Mouse (Mus musculus) brain, embryonic 18.5 days (tissue): Measurements from ENCODE around the gene Mdm1.
A peak's percentile ranks its signal among the peaks of the same experiment; 100 is the strongest.

Experiments
- DNase-seq: peaks from one replicate; pipeline ENCODE4 v3.0.0-alpha.2; 2012; ENCODE audit warnings: low read depth, low spot score

The Mdm1 gene

DNA sequence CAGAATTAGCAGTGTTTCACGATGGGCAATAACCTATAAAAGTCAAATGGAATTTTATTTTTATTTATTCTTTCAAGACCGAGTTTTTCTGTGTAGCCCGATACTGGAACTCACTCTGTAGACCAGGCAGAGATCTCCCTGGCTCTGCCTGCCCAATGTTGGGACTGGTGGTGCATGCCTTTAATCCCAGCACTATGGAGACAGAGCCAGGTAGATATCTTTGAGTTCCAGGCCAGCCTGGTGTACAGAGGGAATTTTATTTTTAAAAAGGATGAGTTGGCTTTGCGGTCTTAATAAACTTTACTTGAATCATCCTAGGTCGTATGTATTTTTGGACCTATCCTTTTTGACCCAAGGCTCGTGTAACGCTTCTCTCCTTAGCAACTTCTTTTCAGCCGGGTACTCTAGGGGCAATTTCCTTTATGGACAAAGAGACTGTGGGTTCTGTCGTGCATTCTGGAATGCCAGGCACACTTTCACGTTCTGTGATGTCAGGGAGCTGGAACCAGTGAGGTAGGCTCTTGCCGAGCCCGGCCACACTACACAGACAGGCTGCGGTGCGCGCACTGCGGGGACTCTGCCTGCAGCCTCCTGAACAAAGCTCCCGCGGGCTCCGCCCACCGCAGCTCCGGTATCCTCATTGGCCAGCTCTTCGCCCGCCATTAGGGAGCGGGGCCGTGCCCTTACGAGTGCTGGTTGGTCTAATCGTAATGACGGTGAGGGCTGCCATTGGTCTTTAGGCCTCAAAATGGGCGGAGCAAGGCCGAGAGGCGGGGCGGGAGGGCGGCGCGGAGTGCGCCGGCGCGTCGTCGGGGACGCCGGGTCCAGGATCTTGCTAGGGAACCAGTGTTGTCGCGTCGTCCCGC is at the start of gene Mdm1:
TSS of gene Mdm1 (plus strand) at position 794 of the 866 bp plus-strand sequence.
- peak; percentile 95 for DNase-seq

DNA sequence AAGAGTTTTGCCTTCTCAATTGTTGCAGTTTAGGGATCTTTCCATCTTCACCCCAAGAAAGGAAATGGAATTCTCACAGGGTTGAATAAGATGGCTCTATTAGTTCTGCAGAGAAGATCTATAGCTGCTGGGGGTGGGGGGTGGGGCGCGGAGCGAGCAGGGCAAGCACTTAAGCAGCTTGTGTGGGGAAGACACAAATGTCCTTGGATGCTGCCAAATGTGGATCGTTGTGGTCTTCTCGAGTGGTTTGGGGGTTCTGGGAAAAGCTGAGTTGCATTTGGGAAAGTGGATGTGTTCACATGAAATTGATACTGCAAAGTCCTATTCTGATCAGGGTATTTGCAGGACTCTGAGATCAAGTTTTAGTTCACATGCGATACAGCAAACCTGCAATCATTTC is 48.9 kb upstream of the Mdm1 start:
- DNase-seq = no peak

DNA sequence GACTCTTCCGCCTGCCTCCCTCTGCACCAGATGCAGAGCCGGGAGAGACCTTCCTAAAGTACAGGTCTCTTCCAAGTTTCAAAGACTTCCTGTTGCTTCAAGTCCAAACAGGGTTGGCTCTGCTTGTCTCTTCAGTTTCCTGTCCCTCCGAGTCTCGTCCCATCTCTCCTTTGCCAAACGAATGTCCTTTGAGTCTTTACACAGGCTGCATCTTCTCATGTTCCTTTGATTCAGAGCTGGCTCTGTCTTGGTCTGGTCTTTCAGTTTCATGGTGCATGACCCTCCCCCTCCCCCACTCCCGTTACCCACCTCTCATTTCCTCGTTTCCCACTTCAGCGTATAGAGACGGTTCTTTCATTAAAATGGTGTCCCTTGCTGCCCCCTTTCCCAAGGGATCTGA is 47.9 kb upstream of the Mdm1 start:
- DNase-seq = no peak

DNA sequence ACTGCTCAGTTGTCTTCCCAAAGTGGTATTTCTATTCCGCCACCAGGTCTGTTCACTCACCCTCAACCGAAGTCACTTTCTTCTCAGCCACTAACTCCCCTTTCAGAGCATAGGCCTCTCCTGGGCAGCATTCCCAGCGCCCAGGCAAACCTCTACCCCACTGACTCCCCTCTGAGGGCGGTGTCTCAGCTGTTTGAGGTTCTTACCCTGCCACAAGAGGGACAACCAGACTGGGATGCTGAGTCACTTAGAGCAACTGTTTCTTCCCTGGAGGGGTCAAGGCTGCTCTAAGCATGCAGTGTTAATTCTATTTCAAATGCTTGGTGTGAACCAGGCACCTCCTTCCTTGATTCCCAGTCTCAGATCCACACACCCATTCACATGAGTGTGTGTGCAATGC is 46.8 kb upstream of the Mdm1 start:
- DNase-seq = no peak

DNA sequence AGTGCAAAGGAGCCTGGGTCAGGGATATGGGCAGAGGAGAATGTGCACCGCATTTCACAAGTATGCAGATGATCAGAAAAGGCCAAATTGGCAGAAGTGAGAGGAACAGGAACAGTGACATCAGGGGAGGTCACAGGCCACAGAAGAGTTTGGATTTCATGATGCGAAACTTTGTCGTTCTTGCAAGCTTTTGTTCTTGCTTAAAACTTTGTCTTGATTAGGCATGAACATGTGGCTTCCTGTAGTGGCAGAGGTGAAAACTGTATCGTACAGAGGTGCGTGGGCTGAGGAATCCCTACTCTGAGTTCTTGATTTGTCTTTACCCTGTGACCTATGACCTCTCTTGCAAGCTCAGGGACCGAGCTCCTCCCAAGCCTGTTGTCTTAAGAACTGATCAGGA is 45.4 kb upstream of the Mdm1 start:
- no peak for DNase-seq

DNA sequence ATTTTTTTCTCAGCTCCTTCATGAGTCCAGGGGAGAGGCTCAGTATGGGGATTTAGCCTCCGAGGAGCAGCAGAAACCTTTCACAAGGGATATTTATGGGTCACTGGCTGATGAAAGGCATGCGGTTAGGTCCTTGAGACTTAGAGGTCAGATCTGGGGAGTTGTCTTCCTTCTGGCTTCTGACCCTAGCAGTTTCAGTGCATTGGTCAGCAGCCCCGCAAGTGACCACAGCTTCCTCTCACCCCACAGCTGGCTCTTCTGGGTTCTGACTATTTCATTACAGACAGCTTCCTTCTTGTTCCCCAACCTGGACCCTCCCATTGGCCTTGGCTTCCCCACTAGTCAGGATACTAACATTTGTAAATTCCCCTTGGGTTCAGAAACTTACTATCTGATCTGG is 43.7 kb upstream of the Mdm1 start:
- DNase-seq = no peak

DNA sequence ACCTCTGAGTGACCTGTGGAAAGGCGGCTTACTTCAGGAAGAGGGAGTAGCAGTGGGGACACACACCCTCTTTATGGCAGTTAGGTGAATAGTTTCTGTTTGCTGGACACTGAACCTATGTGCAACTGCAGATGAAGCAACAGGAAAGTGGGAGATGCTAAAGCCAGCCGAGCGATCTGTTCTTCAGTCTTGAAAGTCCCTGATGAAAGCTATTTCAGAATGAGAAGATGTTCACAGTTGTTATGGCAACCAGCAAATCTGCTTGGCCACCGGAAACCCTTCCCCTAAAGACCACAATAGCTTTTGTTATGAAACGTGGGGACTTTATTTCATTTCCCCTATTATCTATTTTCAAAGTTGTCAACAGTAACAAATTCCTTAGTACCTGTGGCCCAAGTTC is 41.0 kb upstream of the Mdm1 start:
- no peak for DNase-seq

DNA sequence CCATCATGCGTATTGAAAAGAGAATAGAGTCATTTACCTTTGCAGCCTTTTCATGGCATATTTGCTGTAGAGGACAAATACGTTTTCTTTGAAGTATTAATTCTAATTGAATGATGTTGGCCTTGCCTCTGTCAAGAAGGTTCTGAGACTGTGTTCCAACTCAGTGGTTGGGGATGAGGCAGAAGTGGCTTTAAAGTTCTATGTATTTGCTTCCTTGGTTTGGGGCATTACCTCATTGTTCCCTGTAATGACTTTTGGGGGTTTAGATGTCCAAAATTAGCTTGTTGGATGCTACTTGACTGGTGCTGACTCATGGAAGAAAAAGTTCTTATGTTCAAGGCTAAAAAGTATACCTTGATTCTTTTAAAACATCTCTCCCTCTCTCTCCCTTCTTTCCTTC is 40.6 kb upstream of the Mdm1 start:
- DNase-seq = no peak

DNA sequence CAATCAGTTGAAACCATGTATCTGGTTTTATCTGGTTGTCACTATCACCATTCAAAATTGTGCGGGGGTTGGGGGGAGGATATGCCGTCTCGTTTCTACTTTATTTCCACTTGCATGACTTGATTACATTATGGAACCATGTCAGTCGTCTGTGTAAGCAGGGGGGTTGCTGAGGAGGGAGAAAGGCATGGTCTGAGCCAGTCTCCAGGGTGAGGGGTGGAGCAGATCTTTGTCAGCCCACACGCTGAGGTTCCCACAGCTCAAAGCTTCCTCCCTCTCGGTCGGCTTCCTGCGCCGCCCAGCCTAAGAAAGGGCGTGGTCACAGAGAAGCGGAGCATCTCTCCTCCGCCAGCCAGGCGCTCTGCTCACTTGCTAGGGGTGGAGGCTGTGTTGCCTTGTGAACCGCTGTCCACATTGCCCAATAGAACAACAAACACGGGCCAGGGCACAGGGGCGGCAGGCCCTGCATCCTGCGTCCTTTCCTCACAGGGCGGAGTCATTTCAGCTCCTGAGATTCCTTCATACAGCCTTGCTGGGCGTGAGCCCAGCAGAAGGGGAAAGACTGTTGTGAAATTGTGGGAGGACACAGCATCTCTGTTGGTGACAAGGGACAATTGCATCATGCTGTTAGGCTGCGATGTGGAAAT is 38.5 kb upstream of the Mdm1 start:
- DNase-seq = peak; percentile 58

DNA sequence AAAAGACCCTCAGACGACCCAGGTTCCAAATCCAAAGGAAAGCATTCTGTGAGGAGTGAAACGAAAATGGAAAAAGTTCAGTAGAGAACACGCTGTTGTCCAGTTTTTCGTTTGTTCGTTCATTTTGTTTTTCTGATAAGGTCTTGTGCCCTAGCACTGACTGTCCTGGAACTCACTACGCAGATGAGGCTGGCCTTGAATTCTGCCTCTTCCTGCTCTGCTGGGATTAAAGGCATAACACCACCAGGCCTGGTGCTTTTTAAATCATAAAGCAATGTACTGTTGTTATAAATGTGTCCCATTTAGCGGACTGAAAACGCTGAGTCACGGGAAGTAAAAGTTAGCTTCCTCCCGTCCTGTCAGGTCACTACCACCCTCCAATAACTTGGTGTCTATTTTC is 37.7 kb upstream of the Mdm1 start:
- no peak for DNase-seq

DNA sequence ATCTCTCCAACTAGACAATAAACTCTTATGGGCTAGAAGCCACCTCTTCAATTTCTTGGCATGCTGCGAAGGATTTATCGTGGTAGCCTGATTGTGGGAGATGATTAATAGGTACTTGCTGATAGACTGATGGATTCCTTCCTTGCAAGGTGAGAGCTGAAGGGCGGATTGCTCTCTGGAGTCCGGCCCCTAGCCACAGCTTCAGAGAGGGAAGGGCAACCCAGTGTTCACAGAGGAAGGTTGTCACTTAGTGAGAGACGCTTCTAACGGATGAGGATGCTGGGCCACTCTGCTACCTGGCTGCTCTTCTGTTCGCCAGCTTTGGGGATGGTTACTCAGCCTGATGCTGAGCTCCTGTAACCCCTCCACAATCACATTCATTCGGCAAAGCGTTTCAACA is 34.6 kb upstream of the Mdm1 start:
- DNase-seq = no peak

DNA sequence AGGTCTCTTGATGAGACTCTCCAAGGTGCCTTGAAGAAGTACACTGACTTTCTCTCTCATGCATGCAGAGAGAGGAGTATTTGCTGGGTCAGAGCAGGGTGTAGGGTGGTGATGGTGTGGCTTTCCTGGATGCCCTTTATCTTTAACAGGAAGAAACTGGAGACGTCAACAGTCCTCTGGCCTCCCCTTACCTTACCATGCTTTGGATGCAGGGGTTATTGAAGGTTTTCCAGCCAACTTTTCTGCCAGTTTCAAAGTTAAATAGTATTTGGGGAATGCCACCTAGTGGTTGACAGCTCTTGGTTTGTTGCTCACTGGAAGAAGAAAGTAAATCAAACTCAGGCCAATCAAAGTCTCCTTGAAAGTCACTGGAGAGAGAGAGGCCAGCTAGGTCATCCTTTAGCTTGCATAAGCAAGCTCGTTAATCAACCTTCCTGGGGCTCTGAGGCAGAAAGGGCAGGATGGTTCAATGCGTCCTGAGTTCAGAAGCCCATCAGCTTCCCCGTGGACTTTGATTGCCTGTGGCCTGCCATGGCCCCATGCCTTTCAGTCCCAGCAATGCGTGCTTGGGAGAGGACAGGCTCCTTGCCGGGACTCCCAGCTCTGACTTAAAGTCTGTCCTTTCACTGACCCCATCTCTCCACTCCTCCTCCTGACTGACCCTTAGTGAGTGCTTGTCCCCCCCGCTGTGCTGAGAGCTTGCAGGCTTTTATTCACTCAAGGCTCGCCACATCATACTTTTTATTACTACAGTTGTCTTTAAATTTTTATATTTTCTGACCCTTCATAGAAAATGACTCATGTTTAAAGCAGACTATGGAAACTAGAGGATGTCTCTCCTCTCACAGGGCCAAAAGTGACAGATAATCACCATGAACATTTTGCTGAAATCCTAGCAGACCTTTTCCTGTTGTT is 31.3 kb upstream of the Mdm1 start:
- no peak for DNase-seq

DNA sequence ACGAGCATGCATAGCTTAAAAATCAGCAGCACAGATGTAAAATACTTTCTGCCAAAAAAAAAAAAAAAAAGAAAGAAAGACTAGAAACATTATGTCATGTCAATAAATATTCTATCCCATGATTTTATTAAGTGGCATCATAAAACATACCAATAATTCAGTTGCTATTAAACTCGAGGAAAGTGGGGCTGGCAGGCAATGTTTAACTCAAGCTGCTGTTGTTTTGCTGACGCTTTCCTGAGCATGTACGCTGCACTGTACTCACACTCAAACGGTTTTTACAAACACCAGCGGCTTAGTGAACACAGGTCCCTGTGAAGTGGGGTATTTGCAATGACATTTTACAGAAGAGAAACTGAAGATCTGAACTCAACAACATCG is 30.7 kb upstream of the Mdm1 start:
- DNase-seq = no peak

DNA sequence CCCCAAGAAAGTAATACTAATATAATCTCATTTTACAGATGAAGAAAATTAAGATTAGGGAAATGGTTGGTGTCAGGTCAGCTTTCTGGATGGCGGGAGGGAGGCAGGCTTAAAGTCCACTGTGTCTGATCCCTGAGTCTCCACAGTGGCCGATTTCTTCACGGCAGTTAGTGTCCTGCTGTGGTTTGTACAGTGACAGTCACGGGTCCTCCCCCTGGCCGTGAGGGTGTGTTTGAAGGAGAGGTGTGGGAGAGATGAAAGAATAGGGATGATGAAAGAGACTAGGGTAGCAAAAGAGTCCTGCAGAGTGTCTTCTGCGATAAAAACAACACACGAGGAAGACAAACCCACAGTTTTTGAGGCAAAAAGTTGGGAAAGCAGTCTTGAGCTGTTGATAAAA is 30.0 kb upstream of the Mdm1 start:
- DNase-seq = no peak

DNA sequence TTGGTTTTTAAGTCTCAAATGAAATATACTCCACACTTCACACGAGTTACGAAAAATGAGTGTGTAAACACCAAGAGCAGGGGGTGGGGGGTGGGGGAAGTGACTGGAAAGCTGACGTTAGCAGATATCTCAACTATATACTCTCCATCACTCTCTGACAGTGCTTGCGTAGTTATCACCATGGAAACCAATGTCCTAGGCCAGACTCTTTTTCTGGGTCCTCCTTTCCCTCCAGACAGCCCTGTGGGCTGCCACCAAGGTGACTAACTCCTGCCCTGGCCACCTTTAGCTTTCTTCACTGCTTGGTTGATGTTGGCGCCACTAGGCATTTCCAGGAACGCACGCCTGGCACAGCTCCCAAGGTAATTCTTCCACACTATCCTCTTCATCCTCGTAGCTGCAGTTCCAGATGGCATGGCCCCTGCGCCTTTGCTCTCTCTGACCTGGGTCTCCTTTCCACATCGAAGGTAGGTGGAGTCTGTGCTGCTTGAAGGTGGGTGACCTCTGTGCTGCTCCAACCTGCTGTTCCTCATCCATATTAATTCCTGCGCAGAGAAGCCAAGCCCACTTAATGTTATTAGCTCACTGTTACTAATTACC is 29.2 kb upstream of the Mdm1 start:
- no peak for DNase-seq

DNA sequence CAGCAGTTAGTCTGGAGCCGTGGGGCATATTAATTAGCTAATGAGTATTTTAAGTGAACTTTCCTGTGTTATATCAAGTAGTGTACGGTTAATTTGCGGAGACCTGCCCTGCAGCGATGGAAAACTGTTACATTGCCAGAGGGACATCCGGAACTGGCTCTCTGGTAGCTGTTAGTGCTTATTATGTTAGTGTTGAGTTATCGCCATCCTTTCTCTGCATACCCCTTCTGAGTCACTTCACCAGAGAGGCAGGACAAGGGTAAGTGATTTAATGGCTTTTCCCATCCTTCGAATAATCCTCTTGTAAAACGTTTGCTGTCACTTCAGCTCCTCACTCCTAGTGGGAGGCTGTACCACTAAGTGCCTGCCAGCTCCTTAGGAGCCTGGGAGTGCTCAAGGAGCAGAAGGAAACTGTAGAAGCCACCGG is 28.3 kb upstream of the Mdm1 start:
- DNase-seq = no peak

DNA sequence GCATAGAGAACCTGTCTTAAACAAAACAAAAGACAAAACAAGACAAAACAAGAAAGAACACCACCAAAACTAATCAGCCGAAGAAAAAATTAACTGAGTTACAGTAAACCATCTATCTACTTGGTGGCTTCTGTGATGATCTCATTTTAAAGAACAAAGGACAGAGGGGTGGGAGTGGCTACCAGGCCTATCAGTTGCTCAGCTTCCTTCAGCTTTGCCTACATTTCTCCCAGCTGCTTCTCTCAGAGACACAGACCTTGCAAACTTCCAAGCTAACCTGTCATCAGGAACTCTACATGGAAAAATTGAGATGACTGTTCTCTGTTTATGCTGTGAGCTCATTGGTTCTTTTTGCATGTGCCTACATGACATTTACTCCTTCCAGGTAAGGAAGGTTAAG is 27.3 kb upstream of the Mdm1 start:
- no peak for DNase-seq

DNA sequence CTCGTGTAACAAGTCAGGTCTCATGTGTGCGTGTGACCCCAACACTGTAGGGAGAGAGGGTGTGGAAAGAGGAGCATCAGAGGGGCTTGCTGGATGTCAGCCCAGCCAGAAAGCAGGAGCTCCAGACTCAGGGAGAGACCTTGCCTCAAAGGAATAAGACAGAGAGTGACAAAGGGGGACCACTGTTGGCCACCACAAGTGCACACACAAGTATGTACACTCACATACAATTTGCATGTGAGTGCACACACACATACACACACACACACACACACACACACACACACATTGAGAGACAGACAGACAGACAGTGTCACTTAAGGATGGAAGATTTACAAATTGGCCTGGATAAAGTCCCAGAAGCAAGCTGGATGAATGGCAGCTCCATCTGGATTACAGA is 25.2 kb upstream of the Mdm1 start:
- DNase-seq = no peak

DNA sequence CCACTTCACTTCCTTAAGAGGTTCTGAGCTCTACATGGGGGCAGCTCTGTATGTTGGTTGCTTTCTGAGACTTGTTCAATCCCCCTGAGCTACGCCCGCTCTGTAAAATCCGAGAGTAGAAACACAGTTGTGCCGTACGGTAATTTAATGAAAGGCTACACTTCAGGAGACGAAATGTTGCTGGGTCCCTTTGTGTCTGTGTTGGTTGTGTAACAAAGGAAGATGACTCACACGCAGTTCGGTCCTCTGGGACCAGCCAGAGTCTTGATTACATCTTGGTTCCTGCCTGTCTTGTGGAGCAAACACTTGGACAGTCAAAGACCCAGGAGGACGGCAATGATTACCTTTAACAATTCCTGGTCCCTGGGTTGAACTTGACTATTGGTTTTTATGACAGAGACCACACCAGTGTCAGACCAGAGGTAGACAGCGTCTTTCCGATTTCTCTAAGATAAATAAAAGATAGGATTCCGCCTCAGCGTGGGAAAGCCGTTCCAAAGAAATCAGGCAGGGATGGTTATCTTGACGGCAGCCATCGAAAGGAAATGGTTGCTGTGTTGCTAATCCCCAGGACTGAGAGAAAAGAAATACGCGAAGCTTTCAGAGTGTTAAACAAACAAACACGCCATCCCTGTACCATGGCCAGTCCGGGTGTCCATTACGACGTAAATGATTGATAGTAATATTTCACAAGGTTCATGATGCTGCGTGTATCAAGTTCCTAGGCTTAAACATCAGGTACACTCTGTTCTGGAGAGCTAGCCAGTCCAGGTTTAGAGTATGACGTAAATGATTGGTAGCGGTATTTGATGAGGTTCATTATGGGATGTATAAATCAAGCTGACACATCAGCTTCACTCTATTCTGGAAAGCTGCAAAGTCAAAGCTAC is 20.3 kb upstream of the Mdm1 start:
- DNase-seq = no peak

DNA sequence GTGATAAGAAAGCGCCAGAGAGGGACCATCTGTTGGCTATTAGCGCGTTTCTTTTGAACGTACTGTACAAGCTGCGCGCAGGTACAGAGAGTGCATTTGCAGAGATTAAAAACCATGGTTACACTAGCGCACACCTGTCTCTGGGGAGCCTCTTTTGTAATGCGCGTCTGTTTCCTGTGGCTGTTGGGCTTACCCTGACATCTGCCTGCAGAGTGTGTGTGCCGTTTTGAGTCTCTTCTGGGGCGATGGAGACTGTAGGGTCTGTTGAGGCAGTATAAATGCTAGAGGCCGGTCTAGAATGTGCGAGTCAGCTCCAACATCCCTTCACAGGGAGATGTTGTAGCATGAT is 19.7 kb upstream of the Mdm1 start:
- no peak for DNase-seq
